Mouse (Mus musculus) olfactory bulb, adult 2 months (tissue): ENCODE data around the gene Grap2. TPM values are rescaled to one million over a fixed set of nuclear protein-coding genes. Genes with fewer than 3 reads are reported as not detected.

Experiments used
- H3K27ac ChIP-seq: fragments of 200-500 bp; 2 replicates; pipeline ENCODE4 v1.5.1; 2012; ENCODE audit warnings: low read depth, low read length; ENCODE audit not compliant: insufficient read depth
- H3K4me1 ChIP-seq: fragments of 200-500 bp; 2 replicates; pipeline ENCODE4 v1.6.1; 2012; ENCODE audit warnings: low read length; ENCODE audit not compliant: control insufficient read depth, insufficient read depth
- H3K4me3 ChIP-seq: fragments of 200-500 bp; 2 replicates; pipeline ENCODE4 v1.5.1; 2012; ENCODE audit warnings: mild to moderate bottlenecking, low read depth, low read length, moderate library complexity; ENCODE audit not compliant: insufficient read depth
- CTCF ChIP-seq: fragments of 200-500 bp; IDR thresholded peaks from 2 replicates; pipeline ENCODE4 v1.5.1; 2012; ENCODE audit warnings: low read depth, mild to moderate bottlenecking, low read length, moderate library complexity; ENCODE audit not compliant: insufficient read depth
- POLR2A ChIP-seq: fragments of 200-500 bp; IDR thresholded peaks from 2 replicates; pipeline ENCODE4 v1.6.1; 2012; ENCODE audit warnings: mild to moderate bottlenecking, low read depth, low read length, moderate library complexity; ENCODE audit not compliant: insufficient read depth
- WGBS: fragments of 180-500 bp; shearing (Covaris S2); methylation state at CpG from one replicate; pipeline ENCODE4 v1.1.7; 2018; 5-methylcytosine and 5-hydroxymethylcytosine counted together
- polyA plus RNA-seq: library from polyadenylated mRNA; stranded (reverse); fragments of >200 nt; gene quantifications from 2 replicates; pipeline ENCODE4 v1.2.4, GENCODE M21; 2012; ENCODE audit warnings: low replicate concordance; ENCODE audit not compliant: missing spikeins, insufficient read depth, insufficient read length

The Grap2 gene
- polyA plus RNA-seq, 1 experiment = not detected

GRCm38 (mm10) chr15:80590641-80591040 lies 18.2 kb downstream of the Grap2 start:
- WGBS = 92% methylated on average over 5 of the region's 5 CpGs
- Histone ChIP-seq H3K4me1 (peaks cover 2% of the 10 kb centered on the region; the same call in 1 of the 2 replicates), H3K4me3 (no peak overlapping the region), H3K27ac (no peak overlapping the region)
- TF ChIP-seq CTCF = no peak
- TF ChIP-seq POLR2A = no peak

DNA sequence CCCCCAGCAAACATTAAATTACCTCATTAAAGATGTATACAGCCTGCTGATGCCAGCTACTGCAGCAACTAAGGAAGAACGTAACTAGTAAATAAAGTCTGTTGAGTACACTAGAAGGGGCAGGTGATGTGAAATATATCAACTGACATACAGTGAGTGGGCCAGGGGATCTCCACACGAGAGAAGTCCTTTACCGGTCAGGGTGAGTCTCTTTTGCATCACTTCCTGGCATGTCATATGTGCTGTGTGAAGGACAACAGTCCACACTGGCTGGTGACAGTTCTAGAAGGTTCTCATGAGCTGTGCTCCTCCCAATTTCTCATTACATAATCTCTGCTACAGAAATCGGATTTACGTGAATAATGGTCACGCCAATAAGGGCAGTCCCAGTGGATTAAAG lies 20.3 kb downstream of the Grap2 start:
- no peak for TF ChIP-seq CTCF
- no peak for TF ChIP-seq POLR2A
- no peaks in the 10 kb centered on the region for H3K4me1 ChIP-seq
- WGBS = 95% methylated on average over 6 of the region's 6 CpGs

DNA sequence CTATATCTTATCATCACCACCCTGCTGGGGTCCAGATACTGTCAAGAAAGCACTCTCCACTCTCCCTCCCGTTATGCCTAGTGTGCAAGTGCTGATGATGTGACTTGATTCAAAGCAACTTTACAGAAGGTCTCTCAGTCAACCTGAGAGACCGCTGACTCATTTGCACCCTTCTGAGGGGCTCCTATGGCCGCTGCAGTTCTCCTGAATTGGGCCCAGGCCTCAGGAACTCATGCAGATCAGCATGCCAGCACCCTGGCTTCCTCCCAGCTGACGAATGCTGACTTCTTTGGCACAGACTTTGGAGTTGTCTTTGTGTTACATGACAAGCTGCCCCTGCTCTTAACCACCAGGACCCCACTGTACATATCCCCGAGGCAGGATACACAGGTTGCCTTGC lies 21.5 kb downstream of the Grap2 start:
- TF ChIP-seq POLR2A (no peak), CTCF (no peak)
- no peaks in the 10 kb centered on the region for H3K4me1 ChIP-seq
- WGBS = 69% methylated on average over 5 of the region's 5 CpGs
- H3K27ac ChIP-seq = no peak overlapping the region
- H3K4me3 ChIP-seq = no peak overlapping the region

More for the DNA sequence above, 20.3 kb downstream of the Grap2 start:
- H3K4me3 ChIP-seq = no peak overlapping the region
- H3K27ac ChIP-seq = no peak overlapping the region

DNA sequence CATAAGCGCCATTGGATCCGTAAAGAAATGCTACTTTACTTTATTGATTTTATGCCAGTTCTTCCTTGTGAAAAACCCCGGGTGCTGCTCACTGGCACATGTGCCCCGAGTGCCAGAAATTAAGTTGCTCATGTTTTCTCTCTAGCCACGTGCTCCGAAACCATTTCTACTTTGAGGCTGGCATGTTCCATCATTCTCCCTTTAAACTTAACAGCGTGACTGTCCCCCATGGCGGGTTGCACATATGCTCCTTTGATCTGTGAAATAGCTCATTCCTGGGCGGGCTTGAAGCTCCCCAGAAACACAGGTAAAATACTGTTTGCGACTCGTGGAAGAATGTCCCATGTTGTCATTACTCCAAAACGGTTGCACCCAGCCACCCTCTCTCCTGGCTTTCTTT lies 26.4 kb downstream of the Grap2 start:
- TF ChIP-seq CTCF = no peak
- no peak for TF ChIP-seq POLR2A
- Histone ChIP-seq H3K27ac (no peak overlapping the region), H3K4me1 (peaks cover 2% of the 10 kb centered on the region; the same call in 1 of the 2 replicates), H3K4me3 (no peak overlapping the region)
- WGBS = 81% methylated on average over 12 of the region's 12 CpGs

DNA sequence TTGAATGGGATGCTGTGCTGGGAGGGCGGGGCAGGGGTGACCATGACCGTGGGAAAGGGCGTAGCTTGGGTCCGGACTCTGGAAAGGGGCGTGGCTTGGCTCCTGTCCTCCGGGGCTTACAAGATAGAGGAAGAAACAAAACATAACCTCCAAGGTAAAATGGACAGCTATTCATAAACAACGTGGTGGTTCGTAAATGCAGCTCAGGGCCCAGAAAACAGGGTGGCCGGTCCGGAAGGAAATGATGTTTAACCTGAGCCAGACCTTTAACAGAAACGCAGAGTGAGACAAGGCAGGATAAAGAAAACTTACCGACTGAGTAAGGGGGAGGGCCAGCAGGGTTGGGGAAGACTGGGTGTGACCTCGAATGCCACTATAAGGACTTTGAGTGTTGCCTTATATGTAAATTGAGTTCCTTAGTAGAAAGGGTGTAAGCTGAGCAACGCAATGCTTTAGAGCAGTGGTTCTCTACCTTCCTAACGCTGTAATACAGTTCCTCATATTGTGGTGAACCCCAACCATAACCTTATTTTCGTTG lies 26.9 kb downstream of the Grap2 start:
- Histone ChIP-seq H3K4me3 (no peak overlapping the region), H3K4me1 (peaks cover 7% of the 10 kb centered on the region; the same call in 1 of the 2 replicates), H3K27ac (no peak overlapping the region)
- TF ChIP-seq CTCF (no peak), POLR2A (no peak)
- 57% methylated on average over 16 of the region's 16 CpGs for WGBS

DNA sequence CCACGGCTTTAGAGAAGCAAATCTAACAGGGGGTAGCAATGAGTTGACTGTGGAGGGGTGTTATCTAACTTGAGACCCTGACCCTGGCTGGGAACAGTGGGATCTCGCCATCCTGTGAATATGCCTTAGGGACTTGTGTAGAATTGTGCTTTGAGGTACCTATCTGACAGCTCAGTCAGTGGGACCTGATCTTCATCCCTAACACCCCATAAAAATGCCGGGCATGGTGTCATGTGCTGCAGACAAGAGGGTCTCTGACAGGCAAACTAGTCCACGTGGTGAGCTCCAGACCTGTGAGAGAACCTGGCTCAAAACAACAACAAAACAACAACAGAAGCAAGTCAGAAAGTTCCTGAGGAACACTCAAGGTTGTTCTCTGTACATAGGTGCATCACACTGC lies 27.4 kb downstream of the Grap2 start:
- TF ChIP-seq POLR2A (no peak), CTCF (no peak)
- Histone ChIP-seq H3K4me1 (peaks cover 7% of the 10 kb centered on the region; the same call in 1 of the 2 replicates), H3K27ac (no peak overlapping the region), H3K4me3 (no peak overlapping the region)
- 96% methylated on average over 4 of the region's 4 CpGs for WGBS

- TF ChIP-seq POLR2A = no peak
- Histone ChIP-seq H3K4me1 (peaks cover 12% of the 10 kb centered on the region; the same call in 1 of the 2 replicates), H3K4me3 (no peak overlapping the region), H3K27ac (no peak overlapping the region)
- WGBS = 49% methylated on average over 7 of the region's 7 CpGs
Observed at GRCm38 (mm10) chr15:80601456-80601855, 29.1 kb downstream of the Grap2 start.

GRCm38 (mm10) chr15:80602487-80602886 lies 30.1 kb downstream of the Grap2 start:
- 68% methylated on average over 7 of the region's 7 CpGs for WGBS
- TF ChIP-seq POLR2A = no peak
- no peak for TF ChIP-seq CTCF
- Histone ChIP-seq H3K4me1 (peaks cover 12% of the 10 kb centered on the region; the same call in 1 of the 2 replicates), H3K4me3 (no peak overlapping the region), H3K27ac (no peak overlapping the region)

DNA sequence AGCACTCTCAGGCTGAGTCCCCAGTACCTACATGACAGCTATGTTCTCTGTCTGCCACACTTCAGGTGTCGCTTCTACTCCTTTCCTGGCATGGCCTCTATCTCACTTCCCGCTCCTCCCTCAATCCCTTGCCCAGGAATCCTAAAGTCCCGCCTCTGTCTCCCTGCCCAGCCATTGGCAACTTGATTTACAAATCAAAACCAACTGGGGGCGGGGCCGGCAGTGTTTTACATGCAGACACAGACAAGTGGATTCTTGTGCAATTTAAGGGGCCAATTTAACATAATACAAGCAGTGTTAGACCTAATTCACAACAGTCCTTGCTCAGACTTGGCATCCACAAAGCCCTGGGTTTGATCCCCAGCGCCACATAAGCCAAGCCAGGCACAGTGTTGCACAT lies 31.6 kb downstream of the Grap2 start:
- WGBS = 89% methylated on average over 6 of the region's 6 CpGs
- peaks cover 12% of the 10 kb centered on the region; the same call in 1 of the 2 replicates for H3K4me1 ChIP-seq

DNA sequence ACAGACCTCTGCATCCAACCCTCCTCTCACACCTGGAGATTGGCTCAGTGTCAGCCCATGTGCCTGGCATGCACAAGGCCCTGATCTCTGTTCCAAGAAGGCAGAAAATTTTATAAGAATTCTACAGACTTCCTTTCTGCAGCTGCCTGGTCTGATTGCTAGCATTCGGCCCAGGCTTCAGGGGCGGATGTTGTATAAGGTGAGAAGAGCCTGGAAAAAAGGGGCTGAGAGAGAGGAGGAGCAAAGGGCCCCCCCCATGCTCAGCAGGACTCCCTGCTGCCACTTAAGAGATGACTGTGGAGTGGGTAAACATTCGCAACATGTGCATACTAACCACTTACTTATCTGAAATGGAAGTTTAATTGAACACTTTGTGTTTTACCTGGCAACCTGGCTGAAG lies 35.6 kb downstream of the Grap2 start:
- Histone ChIP-seq H3K4me1 (peaks cover 10% of the 10 kb centered on the region; the same call in 1 of the 2 replicates), H3K4me3 (no peak overlapping the region), H3K27ac (no peak overlapping the region)
- TF ChIP-seq CTCF (no peak), POLR2A (no peak)
- 76% methylated on average over 3 of the region's 3 CpGs for WGBS

More for the DNA sequence above, 31.6 kb downstream of the Grap2 start:
- Histone ChIP-seq H3K4me3 (no peak overlapping the region), H3K27ac (peak overlapping the region; percentile 57)
- TF ChIP-seq POLR2A (no peak), CTCF (no peak)
